In genomic region chr15:31269558-31269957, GRCm38 (mm10) we compare ENCODE assay signal across 25 mouse cellular contexts. TPM values are rescaled to one million over a fixed set of nuclear protein-coding genes. Genes with fewer than 3 reads are reported as not detected.
A peak's percentile ranks its signal among the peaks of the same experiment; 100 is the strongest.
DNase-seq lines count a peak whose midpoint lies in the region; ATAC-seq and TF ChIP-seq lines count a peak whose summit lies in the region.
"Had no signal": no experiment of that assay in that cellular context is flagged by ENCODE, and none has a peak within 500 bp of the region (broad histone marks: within the 10 kb centered on the region; RNA-seq: fewer than 3 reads in every experiment).

No protein-coding gene starts in this region.

- DNase-seq in limb, embryonic 10.5 days (ENCODE audit: low spot score): no peak
- DNase-seq in thymus, postnatal 0 days (ENCODE audit: low spot score): peak; percentile 35
- DNase-seq in thymus, postnatal 36 days: no peak
- DNase-seq: adrenal gland, adult 2 months; adrenal gland, postnatal 14 days; cerebellum, adult 11 months; cerebellum, adult 2 months; cerebellum, adult 9-11 months; cerebellum, postnatal 25 days; gastrocnemius, postnatal 10 days; heart, adult 2 months; heart, postnatal 14 days; heart, postnatal 4 days had no signal

- no peak overlapping the region for H3K4me2 ChIP-seq in limb, embryonic 15.5 days
- no peak overlapping the region for H3K4me2 ChIP-seq in myocyte (ENCODE audit: low read depth)
- no peak overlapping the region for H3K4me2 ChIP-seq in kidney, embryonic 15.5 days
- H3K4me2 ChIP-seq: embryonic facial prominence, embryonic 13.5 days; forebrain, embryonic 13.5 days; heart, embryonic 13.5 days; hindbrain, embryonic 14.5 days had no signal

- H3K9ac ChIP-seq in limb, embryonic 15.5 days: no peak overlapping the region
- no peak overlapping the region for H3K9ac ChIP-seq in kidney, embryonic 15.5 days
- H3K9ac ChIP-seq: embryonic facial prominence, embryonic 13.5 days; forebrain, embryonic 13.5 days; heart, embryonic 13.5 days; hindbrain, embryonic 14.5 days had no signal

- 0 out of 2 replicates have a peak, but pooled peaks cover 6% of the 10 kb centered on the region for H3K4me1 ChIP-seq in limb, embryonic 15.5 days
- no peaks in the 10 kb centered on the region for H3K4me1 ChIP-seq in limb, embryonic 10.5 days
- 0 out of 2 replicates have a peak, but pooled peaks cover 2% of the 10 kb centered on the region for H3K4me1 ChIP-seq in kidney, embryonic 15.5 days
- H3K4me1 ChIP-seq: forebrain, embryonic 10.5 days; forebrain, embryonic 13.5 days had no signal

- TF ChIP-seq POLR2A in myocyte (IDR thresholded peaks at IDR 0.05; ENCODE audit: insufficient read length, low read depth): no peak

- 86% methylated on average over 4 of the region's 4 CpGs for WGBS in limb, embryonic 15.5 days
- 86% methylated on average over 4 of the region's 4 CpGs for WGBS in limb, embryonic 10.5 days
- WGBS in kidney, embryonic 15.5 days: 90% methylated on average over 4 of the region's 4 CpGs

- H3ac ChIP-seq in myocyte (ENCODE audit: control insufficient read depth, insufficient read length): no peak overlapping the region

- no peaks in the 10 kb centered on the region for H3K9me3 ChIP-seq in limb, embryonic 15.5 days
- H3K9me3 ChIP-seq in limb, embryonic 10.5 days (replicated peaks): no peaks in the 10 kb centered on the region
- no peaks in the 10 kb centered on the region for H3K9me3 ChIP-seq in kidney, embryonic 15.5 days (replicated peaks)
- H3K9me3 ChIP-seq: embryonic facial prominence, embryonic 13.5 days; forebrain, embryonic 10.5 days; forebrain, embryonic 13.5 days; heart, embryonic 10.5 days; heart, embryonic 13.5 days had no signal

- peak; percentile 17; the same call in 1 of the 2 replicates for ATAC-seq in limb, embryonic 15.5 days (ENCODE audit: insufficient number of reproducible peaks, low FRiP score, low TSS enrichment, low read depth)
- no peak for ATAC-seq in kidney, embryonic 15.5 days (replicated peaks; ENCODE audit: low FRiP score)
- ATAC-seq: forebrain, embryonic 13.5 days; forebrain, embryonic 16.5 days; hindbrain, postnatal 0 days; Patski had no signal

- H3K27me3 ChIP-seq in limb, embryonic 15.5 days: no peaks in the 10 kb centered on the region
- no peaks in the 10 kb centered on the region for H3K27me3 ChIP-seq in limb, embryonic 10.5 days (ENCODE audit: low read depth, poor library complexity, severe bottlenecking)
- no peaks in the 10 kb centered on the region for H3K27me3 ChIP-seq in myocyte (ENCODE audit: control insufficient read depth, insufficient read depth, insufficient read length)
- no peaks in the 10 kb centered on the region for H3K27me3 ChIP-seq in kidney, embryonic 15.5 days
- H3K27me3 ChIP-seq: embryonic facial prominence, embryonic 13.5 days; forebrain, embryonic 13.5 days; Patski had no signal

- H3K4me3 ChIP-seq in limb, embryonic 15.5 days: no peak overlapping the region
- H3K4me3 ChIP-seq in limb, embryonic 10.5 days: no peak overlapping the region
- no peak overlapping the region for H3K4me3 ChIP-seq in myocyte
- no peak overlapping the region for H3K4me3 ChIP-seq in kidney, embryonic 15.5 days (replicated peaks)
- H3K4me3 ChIP-seq: embryonic facial prominence, embryonic 13.5 days; forebrain, embryonic 10.5 days; forebrain, embryonic 13.5 days; heart, adult 2 months; heart, embryonic 10.5 days; heart, embryonic 13.5 days had no signal

- peaks cover 15% of the 10 kb centered on the region for H3K79me2 ChIP-seq in myocyte (ENCODE audit: control insufficient read depth, insufficient read depth)

- no peak overlapping the region for H3K27ac ChIP-seq in limb, embryonic 15.5 days
- no peak overlapping the region for H3K27ac ChIP-seq in limb, embryonic 10.5 days
- no peak overlapping the region for H3K27ac ChIP-seq in kidney, embryonic 15.5 days
- H3K27ac ChIP-seq: embryonic facial prominence, embryonic 13.5 days; forebrain, embryonic 10.5 days; forebrain, embryonic 13.5 days; heart, adult 2 months; heart, embryonic 10.5 days; heart, embryonic 13.5 days; hindbrain, embryonic 14.5 days; hindbrain, postnatal 0 days had no signal

- H3K36me3 ChIP-seq in limb, embryonic 15.5 days: peaks cover 26% of the 10 kb centered on the region
- peaks cover 3% of the 10 kb centered on the region; the same call in 1 of the 2 replicates for H3K36me3 ChIP-seq in limb, embryonic 10.5 days
- H3K36me3 ChIP-seq in myocyte (ENCODE audit: control insufficient read depth, insufficient read depth): peaks cover 28% of the 10 kb centered on the region
- peaks cover 23% of the 10 kb centered on the region for H3K36me3 ChIP-seq in kidney, embryonic 15.5 days
- H3K36me3 ChIP-seq: forebrain, embryonic 10.5 days; heart, embryonic 10.5 days had no signal

TF ChIP-seq in myocyte, 11 proteins besides CTCF, POLR2A, EP300 and RAD21:
- TF ChIP-seq E2F4 (IDR thresholded peaks at IDR 0.05; ENCODE audit: insufficient read depth) (no peak), CEBPB (IDR thresholded peaks at IDR 0.05; ENCODE audit: insufficient read depth, poor library complexity, severe bottlenecking) (no peak), MAX (IDR thresholded peaks at IDR 0.05; ENCODE audit: low read depth) (no peak), POLR2AphosphoS2 (IDR thresholded peaks at IDR 0.05; ENCODE audit: insufficient read length, low read depth) (no peak), MYOG (IDR thresholded peaks at IDR 0.05; ENCODE audit: control insufficient read depth in 1 of 3, insufficient read depth in 1 of 3, insufficient read length in 2 of 3, low read depth in 2 of 3) (peak; percentile 85 to 98 (median 91)), SRF (IDR thresholded peaks at IDR 0.05; ENCODE audit: control insufficient read depth, insufficient read length, low read depth) (peak; percentile 34), MYOD1 (IDR thresholded peaks at IDR 0.05; ENCODE audit: control insufficient read depth in 1 of 3, insufficient read length in 2 of 3, low read depth in 2 of 3) (peak; percentile 99 to 100 (median 100)), REST (IDR thresholded peaks at IDR 0.05; ENCODE audit: insufficient read depth, insufficient read length) (no peak), TCF12 (IDR thresholded peaks at IDR 0.05; ENCODE audit: insufficient read depth, poor library complexity, severe bottlenecking) (peak; percentile 95), TCF3 (IDR thresholded peaks at IDR 0.05; ENCODE audit: insufficient read length, low read depth) (peak; percentile 84), USF1 (IDR thresholded peaks at IDR 0.05; ENCODE audit: low read depth) (no peak)

RNA-seq across cellular contexts. Expression of gene Dap, which starts 45.4 kb away (rescaled TPM):
- polyA plus RNA-seq in limb, embryonic 15.5 days (2015; fragmentation: Nextera tagmentation; extraction: Ambion mirVana): 112 and 125 TPM in 2 replicates
- 34.6 and 42.8 TPM in 2 replicates for polyA plus RNA-seq in limb, embryonic 10.5 days (2016; fragmentation: Nextera tagmentation; extraction: Ambion mirVana)
- 88.6 and 89.5 TPM in 2 replicates for polyA plus RNA-seq in thymus, postnatal 0 days (2015; fragmentation: Nextera tagmentation; extraction: Ambion mirVana)
- polyA plus RNA-seq in myocyte (2012; fragmentation: generic; extraction: Trizol): 417 TPM
- 86.3 TPM in 2 replicates for polyA plus RNA-seq in kidney, embryonic 15.5 days (2015; fragmentation: Nextera tagmentation; extraction: Ambion mirVana)
